Mouse (Mus musculus): Measurements from ENCODE around the gene Rps6ka3. TPM values are rescaled to one million over a fixed set of nuclear protein-coding genes. Genes with fewer than 3 reads are reported as not detected.

The Rps6ka3 gene
- total RNA-seq, 2 experiments from 2014 or later: 108 TPM

GRCm38 (mm10) chrX:159302349-159303311 is 92.5 kb downstream of the Rps6ka3 start:
- DNase-seq (ENCODE audit: low spot score in 2 of 2): no peak

- DNase-seq (ENCODE audit: low spot score in 2 of 2): no peak
These were observed 105.2 kb downstream of the Rps6ka3 start for GRCm38 (mm10) chrX:159315293-159315692.

GRCm38 (mm10) chrX:159321342-159321741 is 111.2 kb downstream of the Rps6ka3 start:
- DNase-seq (ENCODE audit: low spot score in 2 of 2): peak; percentile 27 to 51

- DNase-seq (ENCODE audit: low spot score in 2 of 2): no peak
These were observed 154.4 kb downstream of the Rps6ka3 start for GRCm38 (mm10) chrX:159364506-159364905.

- DNase-seq (ENCODE audit: low spot score in 2 of 2): peak; percentile 26 to 68
These were observed 162.0 kb downstream of the Rps6ka3 start, which contains the start of gene Eif1ax for GRCm38 (mm10) chrX:159371831-159372752. TSS of gene Eif1ax (plus strand) at chrX:159372178.

GRCm38 (mm10) chrX:159372753-159373144 is 162.6 kb downstream of the Rps6ka3 start:
- DNase-seq (ENCODE audit: low spot score in 2 of 2): no peak

- DNase-seq (ENCODE audit: low spot score in 2 of 2): no peak
These were observed 177.0 kb downstream of the Rps6ka3 start for GRCm38 (mm10) chrX:159387105-159387504.

GRCm38 (mm10) chrX:159388953-159389352 is 178.8 kb downstream of the Rps6ka3 start:
- no peak for DNase-seq (ENCODE audit: low spot score in 2 of 2)

GRCm38 (mm10) chrX:159390347-159390962 is 180.3 kb downstream of the Rps6ka3 start:
- DNase-seq (ENCODE audit: low spot score in 2 of 2): no peak

GRCm38 (mm10) chrX:159391239-159391638 is 181.1 kb downstream of the Rps6ka3 start:
- no peak for DNase-seq (ENCODE audit: low spot score in 2 of 2)

GRCm38 (mm10) chrX:159409253-159409652 is 199.1 kb downstream of the Rps6ka3 start:
- no peak for DNase-seq (ENCODE audit: low spot score in 2 of 2)

GRCm38 (mm10) chrX:159414130-159414828 is 204.2 kb downstream of the Rps6ka3 start, which contains the start of gene Map7d2:
TSS of gene Map7d2 (plus strand) at chrX:159414572.
- no peak for DNase-seq (ENCODE audit: low spot score in 2 of 2)

- peak in 1 of 2 experiments; percentile 20 for DNase-seq (ENCODE audit: low spot score in 2 of 2)
These were observed 204.9 kb downstream of the Rps6ka3 start for GRCm38 (mm10) chrX:159414829-159415673.

Other genes starting within 250 kb of the Rps6ka3 start
- gene Eif1ax, start 161.9 kb downstream of the Rps6ka3 start, total RNA-seq (2021): 10 to 100 TPM; 83.8 to 89.4 TPM
- under 1 TPM; 0.16 to 0.69 TPM for gene Map7d2, start 204.3 kb downstream of the Rps6ka3 start, total RNA-seq (2021)